Mouse (Mus musculus) G1E (cell line): ENCODE measurements around the gene Htr2a. TPM values are rescaled to one million over a fixed set of nuclear protein-coding genes. Genes with fewer than 3 reads are reported as not detected.

Experiments used
- ATAC-seq: 2 replicates; pipeline ENCODE4 v1.8.0; 2016; ENCODE audit warnings: mild to moderate bottlenecking; ENCODE audit not compliant: insufficient number of reproducible peaks, poor library complexity, low FRiP score, severe bottlenecking; ENCODE audit errors: extremely low read depth
- DNase-seq: peaks from one replicate; pipeline ENCODE4 v3.0.0; 2012; ENCODE audit warnings: low spot score
- H3K27me3 ChIP-seq: 2 replicates; pipeline ENCODE4 v1.6.1; 2012; ENCODE audit warnings: mild to moderate bottlenecking, low read length, inconsistent platforms; ENCODE audit not compliant: insufficient read depth
- H3K36me3 ChIP-seq: replicated peaks from 2 replicates; pipeline ENCODE3; 2012; ENCODE audit warnings: mild to moderate bottlenecking, inconsistent platforms
- H3K4me1 ChIP-seq: 2 replicates; pipeline ENCODE4 v1.6.1; 2012; ENCODE audit warnings: low read depth, low read length, inconsistent platforms, mixed read lengths; ENCODE audit not compliant: insufficient read depth
- H3K4me3 ChIP-seq: 2 replicates; pipeline ENCODE4 v1.5.1; 2012; ENCODE audit warnings: low read depth, mild to moderate bottlenecking, inconsistent platforms, low read length, moderate library complexity, mixed read lengths
- H3K9me3 ChIP-seq: replicated peaks from 2 replicates; pipeline ENCODE4 v1.6.1; 2012; ENCODE audit warnings: inconsistent platforms
- CTCF ChIP-seq: IDR thresholded peaks from 2 replicates; pipeline ENCODE4 v1.5.1; 2012; ENCODE audit warnings: low read depth, low read length, inconsistent platforms, mixed read lengths
- GATA1 ChIP-seq: IDR thresholded peaks from 2 replicates; pipeline ENCODE4 v1.6.1; 2012; ENCODE audit warnings: borderline replicate concordance, low read length, inconsistent platforms, mixed read lengths
- GATA2 ChIP-seq: IDR thresholded peaks from 2 replicates; pipeline ENCODE4 v1.6.1; 2012; ENCODE audit warnings: low read depth, low read length, inconsistent platforms, borderline replicate concordance
- POLR2AphosphoS5 ChIP-seq: IDR thresholded peaks from 2 replicates; pipeline ENCODE4 v1.6.1; 2012; ENCODE audit warnings: low read depth, low read length, inconsistent platforms; ENCODE audit not compliant: insufficient replicate concordance
- TAL1 ChIP-seq: conservative IDR thresholded peaks from 2 replicates; pipeline ENCODE4 v1.6.1; 2012; ENCODE audit warnings: low read depth, low read length, inconsistent platforms, mixed read lengths
- polyA plus RNA-seq: library from polyadenylated mRNA; stranded (reverse); fragments of >175 nt; gene quantifications from 2 replicates; pipeline ENCODE4 v1.2.3, GENCODE M21; 2012
- total RNA-seq, 2 experiments: library from RNA; stranded (forward) in 1 of 2; stranded (reverse) in 1 of 2; fragments of 200-1000 nt in 1 of 2; fragments of >200 nt in 1 of 2; fragmentation: Nextera tagmentation in 1 of 2; gene quantifications; 2 replicates each; pipeline ENCODE4 v1.2.3; 2014 to 2017

Gene Htr2a
- total and polyA plus RNA-seq, 3 experiments: 0.16 TPM; not detected in 2

- no peaks in the 10 kb centered on the region for H3K9me3 ChIP-seq
- H3K4me1 ChIP-seq: peaks cover 14% of the 10 kb centered on the region
- H3K4me3 ChIP-seq: no peak overlapping the region
- H3K27me3 ChIP-seq: no peaks in the 10 kb centered on the region
- ATAC-seq (no peak), DNase-seq (no peak)
- TF ChIP-seq POLR2AphosphoS5: no peak
- no peak for TF ChIP-seq GATA2
- TF ChIP-seq CTCF: no peak
- no peak for TF ChIP-seq TAL1
- no peak for TF ChIP-seq GATA1
- H3K36me3 ChIP-seq: peaks cover 69% of the 10 kb centered on the region
Measured at GRCm38 (mm10) chr14:74736850-74737249, 96.2 kb downstream of the Htr2a start.

Other genes starting within 250 kb of the Htr2a start
- gene Esd, start 91.5 kb downstream of the Htr2a start, total RNA-seq (2014; fragmentation: Nextera tagmentation): 162 and 208 TPM in 2 replicates
- 230 and 263 TPM in 2 replicates for gene Esd, start 91.5 kb downstream of the Htr2a start, total RNA-seq (2017)
- gene Esd, start 91.5 kb downstream of the Htr2a start, polyA plus RNA-seq: 5.4 and 8.3 TPM in 2 replicates